Mouse (Mus musculus) liver, embryonic 11.5 days (tissue): ENCODE results near the gene Morc3. TPM values are rescaled to one million over a fixed set of nuclear protein-coding genes. Genes with fewer than 3 reads are reported as not detected.

ENCODE experiments used
- ATAC-seq: fragments of 200-750 bp; cut with Nextera tagmentation; replicated peaks from 2 replicates; pipeline ENCODE4 v1.8.0; 2017; ENCODE audit warnings: moderate number of reproducible peaks, mild to moderate bottlenecking, moderate TSS enrichment, moderate library complexity; ENCODE audit not compliant: low FRiP score
- DNase-seq: peaks from one replicate; pipeline ENCODE4 v3.0.0-alpha.2; 2017; ENCODE audit warnings: low spot score
- H3K27ac ChIP-seq: fragments of 300-500 bp; sonication (generic); 2 replicates; pipeline ENCODE4 v1.5.1; 2014; ENCODE audit warnings: mild to moderate bottlenecking, low read depth, low read length, control low read depth
- H3K27me3 ChIP-seq: fragments of 300-500 bp; sonication (generic); replicated peaks from 2 replicates; pipeline ENCODE4 v1.6.1; 2014; ENCODE audit warnings: low read length, mixed read lengths; ENCODE audit not compliant: control insufficient read depth, insufficient read depth
- H3K36me3 ChIP-seq: fragments of 300-500 bp; sonication (generic); 2 replicates; pipeline ENCODE4 v1.6.1; 2014; ENCODE audit warnings: mild to moderate bottlenecking, low read length, moderate library complexity, mixed read lengths; ENCODE audit not compliant: control insufficient read depth, insufficient read depth
- H3K4me1 ChIP-seq: fragments of 300-500 bp; sonication (generic); replicated peaks from 2 replicates; pipeline ENCODE4 v1.6.1; 2014; ENCODE audit warnings: low read length, mixed read lengths; ENCODE audit not compliant: control insufficient read depth, insufficient read depth
- H3K4me2 ChIP-seq: fragments of 300-500 bp; sonication (generic); 2 replicates; pipeline ENCODE4 v1.6.1; 2014; ENCODE audit warnings: mild to moderate bottlenecking, control low read depth, moderate library complexity
- H3K4me3 ChIP-seq: fragments of 300-500 bp; sonication (generic); 2 replicates; pipeline ENCODE4 v1.5.1; 2014; ENCODE audit warnings: low read depth, low read length, control low read depth
- H3K9ac ChIP-seq: fragments of 300-500 bp; sonication (generic); 2 replicates; pipeline ENCODE4 v1.6.1; 2014; ENCODE audit warnings: low read depth, low read length, control low read depth
- H3K9me3 ChIP-seq: fragments of 300-500 bp; sonication (generic); 2 replicates; pipeline ENCODE4 v1.6.1; 2016; ENCODE audit warnings: low read length, inconsistent platforms, mixed read lengths; ENCODE audit not compliant: control insufficient read depth
- WGBS: fragments of 180-500 bp; shearing (Covaris S2); extraction: QIAGEN DNeasy Blood & Tissue Kit; methylation state at CpG from one replicate; pipeline ENCODE4 v1.1.7; 2014; 5-methylcytosine and 5-hydroxymethylcytosine counted together
- polyA plus RNA-seq: library from polyadenylated mRNA; unstranded; fragments of >200 nt; fragmentation: Nextera tagmentation; extraction: Ambion mirVana; gene quantifications from 2 replicates; pipeline ENCODE4 v1.2.1, GENCODE M21; 2014

Morc3 gene
- 37.0 and 37.6 TPM in 2 replicates for polyA plus RNA-seq

- 11% methylated on average over 55 of the region's 55 CpGs for WGBS
- ATAC-seq, result peak; percentile 95
- Histone ChIP-seq H3K4me3 (peak within 1 kb of the TSS; percentile 97), H3K27me3 (no peaks in the 10 kb centered on the region), H3K9me3 (no peaks in the 10 kb centered on the region), H3K27ac (peak within 1 kb of the TSS; percentile 96), H3K4me2 (peak within 1 kb of the TSS; percentile 85), H3K36me3 (no peaks in the 10 kb centered on the region), H3K9ac (peak within 1 kb of the TSS; percentile 99), H3K4me1 (peaks cover 8% of the 10 kb centered on the region; the same call in 1 of the 2 replicates)
- DNase-seq, result peak; percentile 99
Observed at GRCm38 (mm10) chr16:93831627-93832395, at the start of gene Morc3. Gene Morc3 (plus strand): TSS chr16:93832121.

DNA sequence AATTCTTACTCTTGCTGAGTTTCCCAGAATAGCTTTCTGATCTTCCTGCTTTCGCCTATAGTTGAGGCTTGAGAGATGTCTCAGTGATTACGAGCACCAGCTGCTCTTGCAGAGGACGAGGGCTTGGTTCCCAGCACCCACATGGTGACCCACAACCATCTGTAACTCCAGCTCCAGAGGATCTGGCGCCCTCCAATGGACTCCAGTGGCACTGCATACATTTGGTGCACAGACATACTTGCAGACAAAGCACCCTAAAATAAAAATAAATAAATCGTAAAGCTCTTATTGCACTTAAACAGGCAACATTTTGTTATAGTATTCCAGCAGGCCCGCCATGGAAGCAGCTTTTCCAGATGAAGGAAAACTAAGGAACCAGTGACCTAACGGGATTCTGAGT lies 47.7 kb upstream of the Morc3 start:
- WGBS, result 86% methylated on average over 7 of the region's 7 CpGs
- no peak overlapping the region for H3K27ac ChIP-seq
- no peaks in the 10 kb centered on the region for H3K27me3 ChIP-seq
- peaks cover 18% of the 10 kb centered on the region for H3K4me1 ChIP-seq
- DNase-seq (no peak), ATAC-seq (no peak)
- H3K9me3 ChIP-seq, result 0 out of 2 replicates have a peak, but pooled peaks cover 2% of the 10 kb centered on the region
- 0 out of 2 replicates have a peak, but pooled peaks cover 5% of the 10 kb centered on the region for H3K36me3 ChIP-seq
- H3K4me3 ChIP-seq, result no peak overlapping the region
- H3K9ac ChIP-seq, result no peak overlapping the region
- no peak overlapping the region for H3K4me2 ChIP-seq

- no peaks in the 10 kb centered on the region for H3K27me3 ChIP-seq
- H3K4me3 ChIP-seq, result no peak overlapping the region
- 0 out of 2 replicates have a peak, but pooled peaks cover 5% of the 10 kb centered on the region for H3K36me3 ChIP-seq
- no peak overlapping the region for H3K4me2 ChIP-seq
- H3K9me3 ChIP-seq, result 0 out of 2 replicates have a peak, but pooled peaks cover 2% of the 10 kb centered on the region
- ATAC-seq, result peak; percentile 72
- 16% methylated on average over 9 of the region's 9 CpGs for WGBS
- H3K4me1 ChIP-seq, result peaks cover 13% of the 10 kb centered on the region
- H3K27ac ChIP-seq, result no peak overlapping the region
- no peak overlapping the region for H3K9ac ChIP-seq
- peak; percentile 67 for DNase-seq
Observed at GRCm38 (mm10) chr16:93785805-93786204, 46.1 kb upstream of the Morc3 start.

- H3K27ac ChIP-seq, result no peak overlapping the region; the same call in 1 of the 2 replicates
- WGBS, result 86% methylated on average over 4 of the region's 4 CpGs
- ATAC-seq, result peak; percentile 47; the same call in 1 of the 2 replicates
Observed at GRCm38 (mm10) chr16:93788388-93788787, 43.5 kb upstream of the Morc3 start.

DNA sequence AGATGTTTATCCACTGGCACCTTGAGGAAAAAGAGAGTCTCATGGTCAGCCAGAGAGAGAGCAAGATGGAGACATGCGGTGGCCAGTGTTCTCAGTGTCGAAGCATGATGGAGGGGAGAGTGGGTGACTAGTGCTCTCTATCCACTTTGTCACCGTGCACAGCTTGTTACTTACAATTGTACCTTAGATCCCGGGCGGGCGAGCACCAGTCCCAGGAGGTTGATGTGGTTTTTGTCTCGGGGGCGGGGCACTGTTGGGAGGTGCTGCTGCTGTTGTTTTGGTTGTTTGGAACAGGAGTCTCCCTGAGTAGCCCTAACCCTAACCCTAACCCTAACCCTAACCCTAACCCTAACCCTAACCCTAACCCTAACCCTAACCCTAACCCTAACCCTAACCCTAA lies 43.0 kb upstream of the Morc3 start:
- H3K4me1 ChIP-seq, result peaks cover 9% of the 10 kb centered on the region
- H3K36me3 ChIP-seq, result 0 out of 2 replicates have a peak, but pooled peaks cover 3% of the 10 kb centered on the region
- WGBS, result 93% methylated on average over 8 of the region's 8 CpGs

More at GRCm38 (mm10) chr16:93788388-93788787, 43.5 kb upstream of the Morc3 start:
- H3K27me3 ChIP-seq, result no peaks in the 10 kb centered on the region
- H3K9ac ChIP-seq, result no peak overlapping the region
- H3K4me2 ChIP-seq, result no peak overlapping the region
- 0 out of 2 replicates have a peak, but pooled peaks cover 2% of the 10 kb centered on the region for H3K9me3 ChIP-seq
- H3K4me3 ChIP-seq, result no peak overlapping the region
- no peak for DNase-seq
- peaks cover 9% of the 10 kb centered on the region for H3K4me1 ChIP-seq
- H3K36me3 ChIP-seq, result 0 out of 2 replicates have a peak, but pooled peaks cover 5% of the 10 kb centered on the region

DNA sequence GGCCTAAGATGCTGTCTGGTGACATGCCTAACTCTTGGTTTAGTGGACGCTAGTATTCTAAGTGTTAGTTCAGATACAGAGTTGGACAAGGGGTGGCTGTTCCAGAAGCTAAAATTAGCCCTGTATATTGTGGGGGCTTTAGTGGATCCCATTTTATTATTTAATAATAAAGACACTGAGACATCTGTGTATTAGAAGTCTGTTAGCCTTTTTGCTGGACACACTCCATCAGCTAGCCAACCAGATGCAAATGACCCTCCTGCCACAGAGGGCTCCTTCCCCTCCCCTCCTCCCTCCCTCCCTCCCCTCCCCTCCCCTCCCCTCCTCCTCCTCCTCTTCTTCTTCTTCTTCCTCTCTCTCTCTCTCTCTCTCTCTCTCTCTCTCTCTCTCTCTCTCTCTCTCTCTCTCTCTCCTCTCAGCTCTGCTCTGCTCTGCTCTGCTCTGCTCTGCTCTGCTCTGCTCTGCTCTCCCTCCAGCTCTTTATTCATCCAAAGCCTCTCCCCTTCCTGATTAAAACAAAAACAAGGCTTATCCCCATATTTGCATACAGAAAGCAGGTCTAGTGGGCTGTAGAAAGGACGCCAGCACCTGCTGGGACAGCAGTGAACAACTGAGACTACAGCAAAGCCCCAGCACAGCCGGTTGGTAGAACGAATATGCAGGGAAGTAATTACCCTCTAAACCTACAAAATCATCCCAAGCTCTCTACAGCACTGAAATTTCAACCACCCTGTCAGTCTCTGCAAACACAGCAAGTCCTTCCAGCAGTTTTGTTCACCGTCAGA lies 41.8 kb upstream of the Morc3 start:
- WGBS, result 45% methylated on average over 5 of the region's 5 CpGs
- H3K27ac ChIP-seq, result no peak overlapping the region
- H3K36me3 ChIP-seq, result no peaks in the 10 kb centered on the region
- no peak overlapping the region for H3K4me2 ChIP-seq
- H3K9me3 ChIP-seq, result no peaks in the 10 kb centered on the region
- H3K27me3 ChIP-seq, result no peaks in the 10 kb centered on the region
- H3K4me3 ChIP-seq, result no peak overlapping the region
- H3K9ac ChIP-seq, result no peak overlapping the region
- peaks cover 9% of the 10 kb centered on the region for H3K4me1 ChIP-seq
- DNase-seq (no peak), ATAC-seq (no peak)

More for the DNA sequence above, 43.0 kb upstream of the Morc3 start:
- 0 out of 2 replicates have a peak, but pooled peaks cover 1% of the 10 kb centered on the region for H3K9me3 ChIP-seq
- no peak overlapping the region for H3K4me3 ChIP-seq
- H3K27me3 ChIP-seq, result no peaks in the 10 kb centered on the region
- ATAC-seq, result no peak
- no peak overlapping the region for H3K9ac ChIP-seq
- no peak overlapping the region for H3K4me2 ChIP-seq
- H3K27ac ChIP-seq, result no peak overlapping the region
- no peak for DNase-seq

DNA sequence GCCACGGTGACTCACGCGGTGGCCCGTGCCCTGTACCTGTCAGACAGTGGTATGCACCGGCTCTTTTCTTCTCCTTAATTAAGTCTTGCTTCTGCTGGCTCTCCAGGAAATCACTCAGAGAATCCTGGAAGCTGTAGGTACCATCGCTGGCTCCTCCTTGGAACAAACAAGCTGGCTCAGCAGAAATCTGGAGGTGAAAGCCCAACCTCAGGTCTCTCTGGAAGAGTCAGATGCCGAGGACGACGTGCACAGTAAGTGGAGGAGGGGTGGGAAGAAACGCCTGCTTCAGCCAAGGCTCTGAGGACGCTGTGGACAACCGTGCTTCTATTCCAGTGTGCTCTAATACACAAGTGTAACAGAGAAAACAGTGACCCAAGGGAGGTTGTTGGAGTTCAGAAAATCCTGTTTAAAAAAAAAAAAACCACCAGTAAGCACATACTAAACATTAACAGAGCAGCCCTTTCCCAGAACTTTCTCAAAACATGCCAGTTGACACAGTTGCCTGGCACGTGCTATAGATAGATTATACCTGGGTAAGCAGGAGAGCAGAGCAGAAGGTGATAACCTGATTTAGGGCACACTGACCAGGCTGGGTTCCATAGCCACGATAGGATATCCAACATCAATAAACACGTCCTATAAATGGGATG lies 38.8 kb upstream of the Morc3 start:
- DNase-seq (no peak), ATAC-seq (no peak)
- Histone ChIP-seq H3K4me3 (no peak overlapping the region), H3K27me3 (no peaks in the 10 kb centered on the region), H3K9ac (no peak overlapping the region), H3K27ac (no peak overlapping the region), H3K36me3 (no peaks in the 10 kb centered on the region), H3K9me3 (no peaks in the 10 kb centered on the region), H3K4me2 (no peak overlapping the region), H3K4me1 (peaks cover 7% of the 10 kb centered on the region)
- WGBS, result 76% methylated on average over 15 of the region's 15 CpGs

DNA sequence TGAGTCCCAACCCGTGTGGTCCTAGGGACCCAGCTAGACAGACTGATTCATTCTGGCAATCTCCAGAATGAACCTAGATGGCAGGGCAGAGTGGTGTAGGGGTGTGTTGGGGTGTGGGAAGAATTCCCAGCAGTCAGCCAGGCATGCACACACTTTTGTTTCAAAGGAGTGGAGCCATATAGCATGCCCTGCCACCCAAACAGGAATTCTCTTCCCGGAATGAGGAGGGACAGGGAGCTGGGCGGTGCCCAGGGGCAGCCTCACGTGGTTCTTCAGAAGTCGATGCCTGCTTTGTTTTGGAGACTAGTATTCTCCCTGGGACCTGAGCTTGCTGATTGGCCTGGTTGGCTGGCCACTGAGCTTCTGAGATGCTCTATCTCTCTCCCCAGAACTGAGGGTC lies 37.1 kb upstream of the Morc3 start:
- DNase-seq (no peak), ATAC-seq (no peak; the same call in 1 of the 2 replicates)
- Histone ChIP-seq H3K4me2 (no peak overlapping the region), H3K9me3 (no peaks in the 10 kb centered on the region), H3K36me3 (no peaks in the 10 kb centered on the region), H3K9ac (no peak overlapping the region), H3K4me1 (no peaks in the 10 kb centered on the region), H3K4me3 (no peak overlapping the region), H3K27me3 (no peaks in the 10 kb centered on the region), H3K27ac (no peak overlapping the region)
- 84% methylated on average over 5 of the region's 5 CpGs for WGBS
